9 mouse cellular contexts compared by ENCODE assay signal in the genomic region with DNA sequence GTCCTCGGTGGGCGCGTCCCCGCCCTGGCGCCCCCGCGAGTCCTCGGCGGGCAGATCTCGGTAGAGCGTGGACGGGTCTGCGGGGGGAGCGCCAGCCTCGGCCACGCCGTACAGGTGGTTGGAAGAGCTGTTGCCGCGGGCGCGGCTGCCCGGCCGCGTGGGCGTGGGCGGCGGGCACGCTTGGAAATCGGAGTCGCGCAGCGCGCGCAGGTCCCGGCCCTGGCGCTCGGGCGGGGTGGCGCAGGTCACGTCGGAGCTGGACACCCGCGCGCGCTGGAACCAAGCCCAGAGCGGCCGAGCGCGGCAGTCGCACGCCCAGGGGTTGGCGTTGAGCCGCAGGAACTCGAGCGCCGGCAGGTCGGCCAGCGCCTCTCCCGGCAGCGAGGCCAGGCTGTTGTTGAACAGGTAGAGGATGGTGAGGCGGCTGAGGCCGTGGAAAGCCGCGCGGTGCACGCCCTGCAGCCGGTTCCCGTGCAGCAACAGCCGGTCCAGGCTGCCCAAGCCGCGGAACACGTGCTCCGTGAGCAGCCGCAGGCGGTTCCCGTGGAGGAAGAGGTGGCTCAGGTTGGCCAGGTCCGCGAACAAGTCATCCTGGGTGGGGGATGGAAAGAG. TPM values are rescaled to one million over a fixed set of nuclear protein-coding genes. Genes with fewer than 3 reads are reported as not detected.
DNase-seq lines count a peak whose midpoint lies in the region; ATAC-seq and TF ChIP-seq lines count a peak whose summit lies in the region.
"Had no signal": no experiment of that assay in that cellular context is flagged by ENCODE, and none has a peak within 500 bp of the region (broad histone marks: within the 10 kb centered on the region; RNA-seq: fewer than 3 reads in every experiment).

No protein-coding gene starts in this region.

- no peaks in the 10 kb centered on the region for H3K36me3 ChIP-seq in intestine, embryonic 14.5 days (ENCODE audit: control insufficient read depth, insufficient read depth, low read length)
- no peaks in the 10 kb centered on the region for H3K36me3 ChIP-seq in liver, embryonic 14.5 days (replicated peaks; ENCODE audit: control insufficient read depth, insufficient read depth, low read depth)
- H3K36me3 ChIP-seq in neural tube, embryonic 12.5 days = no peaks in the 10 kb centered on the region

- peak overlapping the region; percentile 28 for H3K4me3 ChIP-seq in cerebellum, adult 2 months (replicated peaks; ENCODE audit: insufficient read depth, low read depth, low read length)
- peak overlapping the region; percentile 42 for H3K4me3 ChIP-seq in intestine, embryonic 14.5 days (ENCODE audit: low read depth, low read length)
- peak overlapping the region in 1 of 2 experiments; percentile 28; a peak in 2 of 4 replicates for H3K4me3 ChIP-seq in liver, embryonic 14.5 days (ENCODE audit: insufficient read depth in 1 of 2, low read depth in 2 of 2, low read length in 2 of 2)
- H3K4me3 ChIP-seq in neural tube, embryonic 12.5 days = peak overlapping the region; percentile 42
- H3K4me3 ChIP-seq: myocyte had no signal

- no peak overlapping the region for H3K27ac ChIP-seq in cerebellum, adult 2 months (ENCODE audit: insufficient read depth, low read length)
- H3K27ac ChIP-seq in intestine, embryonic 14.5 days (ENCODE audit: low read depth) = no peak overlapping the region
- H3K27ac ChIP-seq in liver, embryonic 14.5 days = no peak overlapping the region
- no peak overlapping the region for H3K27ac ChIP-seq in neural tube, embryonic 12.5 days

- no peaks in the 10 kb centered on the region for H3K9me3 ChIP-seq in intestine, embryonic 14.5 days (ENCODE audit: control insufficient read depth, low read length)
- no peaks in the 10 kb centered on the region for H3K9me3 ChIP-seq in liver, embryonic 14.5 days (ENCODE audit: control insufficient read depth, low read length)
- no peaks in the 10 kb centered on the region for H3K9me3 ChIP-seq in neural tube, embryonic 12.5 days

- WGBS in cerebellum, adult 2 months = under 1% methylated on average over 78 of the region's 78 CpGs
- 1% methylated on average over 69 of the region's 78 CpGs for WGBS in intestine, embryonic 14.5 days
- WGBS in liver, embryonic 14.5 days (ENCODE audit: insufficient replicate concordance) = 2% methylated on average over 76 of the region's 78 CpGs
- WGBS in neural tube, embryonic 12.5 days = 1% methylated on average over 78 of the region's 78 CpGs

- 0 out of 2 replicates have a peak overlapping the region, but pooled peaks have one; percentile 22 for H3K9ac ChIP-seq in intestine, embryonic 14.5 days (ENCODE audit: low read length)
- H3K9ac ChIP-seq in liver, embryonic 14.5 days (replicated peaks) = no peak overlapping the region
- H3K9ac ChIP-seq in neural tube, embryonic 12.5 days = peak overlapping the region; percentile 35; the same call in 1 of the 2 replicates

- H3K4me1 ChIP-seq in cerebellum, adult 2 months (ENCODE audit: control insufficient read depth, insufficient read depth, low read length) = no peaks in the 10 kb centered on the region
- H3K4me1 ChIP-seq in intestine, embryonic 14.5 days (replicated peaks; ENCODE audit: control insufficient read depth, insufficient read depth, low read length) = peaks cover 8% of the 10 kb centered on the region; the same call in 1 of the 2 replicates
- H3K4me1 ChIP-seq in liver, embryonic 14.5 days (replicated peaks; ENCODE audit: control insufficient read depth in 2 of 2, insufficient read depth in 2 of 2, low read length in 1 of 2) = peaks cover 0 to 4% of the 10 kb centered on the region in 2 experiments; a peak in 2 of 4 replicates
- peaks cover 9% of the 10 kb centered on the region for H3K4me1 ChIP-seq in neural tube, embryonic 12.5 days

- H3K27me3 ChIP-seq in cerebellum, adult 2 months (ENCODE audit: control insufficient read depth, insufficient read depth, low read length) = no peaks in the 10 kb centered on the region
- H3K27me3 ChIP-seq in intestine, embryonic 14.5 days (replicated peaks; ENCODE audit: control insufficient read depth, insufficient read depth, low read length) = peaks cover 83% of the 10 kb centered on the region
- peaks cover 72% of the 10 kb centered on the region for H3K27me3 ChIP-seq in liver, embryonic 14.5 days (ENCODE audit: control insufficient read depth, insufficient read depth, low read length)
- H3K27me3 ChIP-seq in neural tube, embryonic 12.5 days (replicated peaks) = peaks cover 83% of the 10 kb centered on the region

- TF ChIP-seq POLR2A in cerebellum, adult 2 months (IDR thresholded peaks at IDR 0.05; ENCODE audit: borderline replicate concordance, insufficient read depth, low read length) = no peak

- no peak for TF ChIP-seq CTCF in cerebellum, adult 2 months (IDR thresholded peaks at IDR 0.05; ENCODE audit: borderline replicate concordance, insufficient read depth, low read depth, low read length)
- no peak for TF ChIP-seq CTCF in liver, embryonic 14.5 days (IDR thresholded peaks at IDR 0.05; ENCODE audit: low read depth)

- H3K4me2 ChIP-seq in intestine, embryonic 14.5 days (ENCODE audit: low read length) = peak overlapping the region; percentile 91
- H3K4me2 ChIP-seq in liver, embryonic 14.5 days (ENCODE audit: low read depth) = peak overlapping the region; percentile 35
- H3K4me2 ChIP-seq in neural tube, embryonic 12.5 days (replicated peaks) = peak overlapping the region; percentile 88

- no peak for TF ChIP-seq EP300 in liver, embryonic 14.5 days (IDR thresholded peaks at IDR 0.05; ENCODE audit: low read depth)

- peak; percentile 55 to 78 for DNase-seq in adrenal gland, adult (ENCODE audit: inconsistent age in 2 of 2, low spot score in 1 of 2)
- no peak for DNase-seq in adrenal gland, postnatal 4 days (ENCODE audit: low spot score in 2 of 2)
- DNase-seq in cerebellum, adult 2 months = peak; percentile 51 to 61
- peak; percentile 69 for DNase-seq in gastrocnemius, postnatal 25 days
- peak; percentile 74 for DNase-seq in intestine, embryonic 14.5 days (ENCODE audit: low spot score)
- no peak for DNase-seq in liver, embryonic 14.5 days (ENCODE audit: low read depth in 3 of 3, low spot score in 3 of 3)
- no peak for DNase-seq in T-cell, adult 2 months (ENCODE audit: low spot score)

- ATAC-seq in intestine, embryonic 14.5 days (replicated peaks; ENCODE audit: low FRiP score, low TSS enrichment, low read depth) = peak; percentile 18; the same call in 1 of the 2 replicates
- no peak for ATAC-seq in liver, embryonic 14.5 days (ENCODE audit: insufficient read depth)
- ATAC-seq in neural tube, embryonic 12.5 days (ENCODE audit: low FRiP score, low read depth) = no peak

RNA-seq across cellular contexts. Expression of a gene that starts 14.3 kb away (rescaled TPM):
- total RNA-seq in adrenal gland, postnatal 4 days (2021) = 1 to 10 TPM; 2.2 to 3.4 TPM
- polyA plus RNA-seq in cerebellum, adult 2 months (2012; rRNA removed) = 1.2 and 1.7 TPM in 2 replicates
- under 1 TPM; 0.43 to 0.54 TPM for total RNA-seq in gastrocnemius, postnatal 25 days (2021)
- polyA plus RNA-seq in intestine, embryonic 14.5 days (2014; fragmentation: Nextera tagmentation; extraction: Ambion mirVana) = 0.99 and 1.9 TPM in 2 replicates
- 0.03 and 0.06 TPM in 2 replicates for polyA plus RNA-seq in liver, embryonic 14.5 days (2012; rRNA removed)
- polyA plus RNA-seq in liver, embryonic 14.5 days (2014; fragmentation: Nextera tagmentation; extraction: Ambion mirVana) = 0.14 TPM in 1 of 2 replicates, not detected in the other
- 9.5 and 14.7 TPM in 2 replicates for polyA plus RNA-seq in neural tube, embryonic 12.5 days (2016; fragmentation: Nextera tagmentation; extraction: Ambion mirVana)

RNA-seq across cellular contexts. Expression of a gene that starts 33.6 kb away (rescaled TPM):
- 10 to 100 TPM in 1 of 2 experiments, 1 to 10 TPM in 1; 8.8 to 11.1 TPM for total RNA-seq in adrenal gland, postnatal 4 days (2021)
- 0.25 and 0.43 TPM in 2 replicates for polyA plus RNA-seq in cerebellum, adult 2 months (2012; rRNA removed)
- 1 to 10 TPM; 7.7 to 8.4 TPM for total RNA-seq in gastrocnemius, postnatal 25 days (2021)
- polyA plus RNA-seq in intestine, embryonic 14.5 days (2014; fragmentation: Nextera tagmentation; extraction: Ambion mirVana) = 18.3 and 18.7 TPM in 2 replicates
- polyA plus RNA-seq in liver, embryonic 14.5 days (2012; rRNA removed) = 144 and 151 TPM in 2 replicates
- polyA plus RNA-seq in liver, embryonic 14.5 days (2014; fragmentation: Nextera tagmentation; extraction: Ambion mirVana) = 174 and 198 TPM in 2 replicates
- polyA plus RNA-seq in neural tube, embryonic 12.5 days (2016; fragmentation: Nextera tagmentation; extraction: Ambion mirVana) = 8.4 and 10.2 TPM in 2 replicates

RNA-seq across cellular contexts. Expression of a gene that starts 45.4 kb away (rescaled TPM):
- 10 to 100 TPM; 40.5 to 43.7 TPM for total RNA-seq in adrenal gland, postnatal 4 days (2021)
- 83.3 and 88.4 TPM in 2 replicates for polyA plus RNA-seq in cerebellum, adult 2 months (2012; rRNA removed)
- total RNA-seq in gastrocnemius, postnatal 25 days (2021) = 10 to 100 TPM; 49.3 to 51.3 TPM
- polyA plus RNA-seq in intestine, embryonic 14.5 days (2014; fragmentation: Nextera tagmentation; extraction: Ambion mirVana) = 73.7 and 75.5 TPM in 2 replicates
- 39.8 and 46.6 TPM in 2 replicates for polyA plus RNA-seq in liver, embryonic 14.5 days (2012; rRNA removed)
- polyA plus RNA-seq in liver, embryonic 14.5 days (2014; fragmentation: Nextera tagmentation; extraction: Ambion mirVana) = 40.6 and 41.5 TPM in 2 replicates
- 37.6 and 39.4 TPM in 2 replicates for polyA plus RNA-seq in neural tube, embryonic 12.5 days (2016; fragmentation: Nextera tagmentation; extraction: Ambion mirVana)

RNA-seq across cellular contexts. Expression of a gene that starts 49.8 kb away (rescaled TPM):
- 1 to 10 TPM; 1.8 to 3.9 TPM for total RNA-seq in adrenal gland, postnatal 4 days (2021)
- polyA plus RNA-seq in cerebellum, adult 2 months (2012; rRNA removed) = not detected in 2 replicates
- total RNA-seq in gastrocnemius, postnatal 25 days (2021) = 100 to 1,000 TPM; 101 to 105 TPM
- polyA plus RNA-seq in intestine, embryonic 14.5 days (2014; fragmentation: Nextera tagmentation; extraction: Ambion mirVana) = 0.27 TPM in 1 of 2 replicates, not detected in the other
- 0.09 and 0.38 TPM in 2 replicates for polyA plus RNA-seq in liver, embryonic 14.5 days (2012; rRNA removed)
- 0.23 and 0.25 TPM in 2 replicates for polyA plus RNA-seq in liver, embryonic 14.5 days (2014; fragmentation: Nextera tagmentation; extraction: Ambion mirVana)
- polyA plus RNA-seq in neural tube, embryonic 12.5 days (2016; fragmentation: Nextera tagmentation; extraction: Ambion mirVana) = not detected in 2 replicates

Comparison
In these comparisons a context has a peak if more than half of its experiments do, and no peak if none do; other contexts are left out.
1. DNase-seq: peak in adrenal gland, adult (2 of 2), cerebellum, adult 2 months (2 of 2), gastrocnemius, postnatal 25 days (single experiment) and intestine, embryonic 14.5 days (single experiment); none in adrenal gland, postnatal 4 days (0 of 2), liver, embryonic 14.5 days (0 of 3) and T-cell, adult 2 months (single experiment).
2. H3K4me2 ChIP-seq: peak in every context shown above with its lines; median percentile 91 in intestine, embryonic 14.5 days; 88 in neural tube, embryonic 12.5 days; 35 in liver, embryonic 14.5 days.